Mouse (Mus musculus) liver, adult 2 months (tissue): ENCODE measurements around the gene Olfr1391. TPM values are rescaled to one million over a fixed set of nuclear protein-coding genes. Genes with fewer than 3 reads are reported as not detected.
"Not testable (repeated sequence)": the region's sequence is repeated elsewhere in the genome, so short reads cannot be mapped to it uniquely, and the experiment has no call there.

Source experiments
- DNase-seq: peaks from one replicate; pipeline ENCODE4 v3.0.0-alpha.2; 2011; ENCODE audit warnings: low read depth, low spot score; ENCODE audit errors: extremely low read depth
- H3K27ac ChIP-seq: fragments of 200-500 bp; replicated peaks from 2 replicates; pipeline ENCODE4 v1.5.1; 2012; ENCODE audit warnings: low read depth, mild to moderate bottlenecking, control low read depth, inconsistent platforms, low read length; ENCODE audit not compliant: insufficient read depth
- H3K27me3 ChIP-seq: fragments of 200-500 bp; 2 replicates; pipeline ENCODE4 v1.6.1; 2012; ENCODE audit warnings: mild to moderate bottlenecking, moderate library complexity, low read length, inconsistent platforms; ENCODE audit not compliant: control insufficient read depth, insufficient read depth
- H3K36me3 ChIP-seq: fragments of 200-500 bp; 2 replicates; pipeline ENCODE4 v1.6.1; 2012; ENCODE audit warnings: low read length, inconsistent platforms; ENCODE audit not compliant: control insufficient read depth, insufficient read depth
- H3K4me1 ChIP-seq: fragments of 200-500 bp; 2 replicates; pipeline ENCODE4 v1.6.1; 2011; ENCODE audit warnings: low read length; ENCODE audit not compliant: control insufficient read depth, insufficient read depth
- H3K4me3 ChIP-seq: fragments of 200-500 bp; 2 replicates; pipeline ENCODE4 v1.5.1; 2011; ENCODE audit warnings: low read depth, mild to moderate bottlenecking, control low read depth, low read length, moderate library complexity; ENCODE audit not compliant: insufficient read depth
- H3K79me2 ChIP-seq: fragments of 200-500 bp; 2 replicates; pipeline ENCODE4 v1.6.1; 2012; ENCODE audit warnings: inconsistent platforms, mild to moderate bottlenecking, low read length, moderate library complexity; ENCODE audit not compliant: control insufficient read depth, insufficient read depth
- H3K9ac ChIP-seq: fragments of 200-500 bp; 2 replicates; pipeline ENCODE4 v1.6.1; 2012; ENCODE audit warnings: low read depth, mild to moderate bottlenecking, control low read depth, inconsistent platforms, low read length
- CTCF ChIP-seq: fragments of 200-500 bp; IDR thresholded peaks from 2 replicates; pipeline ENCODE4 v1.5.1; 2011; ENCODE audit warnings: low read depth, low read length, control low read depth
- POLR2A ChIP-seq: fragments of 200-500 bp; IDR thresholded peaks from 2 replicates; pipeline ENCODE4 v1.6.1; 2011; ENCODE audit warnings: low read length, control low read depth; ENCODE audit not compliant: insufficient read depth; ENCODE audit errors: extremely low read depth
- WGBS: fragments of 180-500 bp; shearing (Covaris S2); methylation state at CpG from one replicate; pipeline ENCODE4 v1.1.7; 2018; 5-methylcytosine and 5-hydroxymethylcytosine counted together
- polyA plus RNA-seq: library from polyadenylated mRNA; depleted of rRNA; stranded (reverse); fragments of >200 nt; gene quantifications from 2 replicates; pipeline ENCODE4 v1.2.3, GENCODE M21; 2012; rRNA removed
- total RNA-seq: library from RNA; depleted of rRNA; stranded (reverse); fragments of >200 nt; gene quantifications from 2 replicates; pipeline ENCODE4 v1.2.3, GENCODE M21; 2014; rRNA removed

Gene Olfr1391
- total RNA-seq (not detected in 2 replicates), polyA plus RNA-seq (not detected in 2 replicates)

DNA sequence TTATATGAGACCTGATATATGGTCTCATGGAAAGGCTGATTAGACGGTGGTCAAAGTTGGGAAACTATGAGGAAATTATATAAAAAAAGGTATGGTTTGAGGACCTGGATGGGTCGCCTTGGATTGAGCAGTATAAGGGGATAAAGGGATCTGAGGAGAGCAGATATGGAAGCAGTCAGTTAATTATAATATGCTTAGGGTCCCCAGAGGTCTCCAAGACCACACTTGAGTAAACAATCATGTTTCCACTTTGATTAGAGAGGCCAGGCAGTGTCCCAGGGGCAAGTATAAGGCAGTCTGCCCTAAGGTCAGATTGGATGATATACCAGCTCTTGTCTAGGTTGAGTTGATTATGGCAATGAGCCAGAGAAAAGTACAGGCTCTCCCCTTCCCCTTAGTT lies at the start of gene Olfr1391:
Olfr1391 (plus strand) TSS at position 301 of the 400 bp plus-strand sequence.
- Histone ChIP-seq H3K9ac (no peak within 1 kb of the TSS), H3K27ac (no peak within 1 kb of the TSS), H3K27me3 (no peaks in the 10 kb centered on the region; the same call in 1 of the 2 replicates), H3K36me3 (no peaks in the 10 kb centered on the region), H3K4me3 (no peak within 1 kb of the TSS), H3K4me1 (no peaks in the 10 kb centered on the region), H3K79me2 (no peaks in the 10 kb centered on the region)
- DNase-seq = no peak
- TF ChIP-seq CTCF (no peak), POLR2A (no peak)
- WGBS = 73% methylated on average over 2 of the region's 2 CpGs

DNA sequence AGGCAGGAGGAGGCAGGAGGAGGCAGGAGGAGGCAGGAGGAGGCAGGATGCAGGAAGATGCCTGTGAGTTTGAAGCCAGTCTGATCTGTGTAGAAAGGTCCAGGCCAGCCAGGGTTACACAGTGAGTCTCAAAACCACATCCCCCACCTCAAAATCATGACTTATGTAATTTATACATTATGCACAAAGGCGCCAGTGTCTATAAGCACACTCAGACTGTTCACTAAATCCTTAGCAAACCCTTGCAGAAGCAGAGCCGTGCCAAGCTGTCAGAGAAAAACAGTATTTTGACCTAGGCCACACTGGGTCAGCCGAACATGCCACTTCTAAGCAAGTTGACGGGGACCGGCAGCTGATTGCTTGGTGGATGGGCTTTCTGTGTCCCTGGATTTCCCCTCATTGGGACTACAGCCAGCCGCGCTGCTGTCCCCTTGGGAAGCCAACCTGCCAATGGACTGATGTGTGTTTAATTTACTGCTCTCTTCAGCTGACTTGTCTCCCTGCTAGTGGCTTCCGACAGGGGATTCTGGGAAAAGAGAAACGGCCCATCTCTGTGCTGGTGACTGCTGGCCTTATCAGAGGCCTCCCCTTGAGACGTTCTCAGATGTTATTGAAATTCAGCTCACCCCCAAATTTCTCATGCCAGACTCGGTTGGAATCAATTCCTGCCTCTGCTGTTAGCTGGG lies 48.6 kb upstream of the Olfr1391 start:
- H3K27me3 ChIP-seq = no peaks in the 10 kb centered on the region
- H3K27ac ChIP-seq = no peak overlapping the region
- no peaks in the 10 kb centered on the region for H3K4me1 ChIP-seq
- H3K4me3 ChIP-seq = no peak overlapping the region
- no peaks in the 10 kb centered on the region for H3K36me3 ChIP-seq
- DNase-seq = no peak
- 86% methylated on average over 11 of the region's 11 CpGs for WGBS
- H3K79me2 ChIP-seq = no peaks in the 10 kb centered on the region
- no peak overlapping the region for H3K9ac ChIP-seq
- TF ChIP-seq CTCF = no peak
- TF ChIP-seq POLR2A = no peak

DNA sequence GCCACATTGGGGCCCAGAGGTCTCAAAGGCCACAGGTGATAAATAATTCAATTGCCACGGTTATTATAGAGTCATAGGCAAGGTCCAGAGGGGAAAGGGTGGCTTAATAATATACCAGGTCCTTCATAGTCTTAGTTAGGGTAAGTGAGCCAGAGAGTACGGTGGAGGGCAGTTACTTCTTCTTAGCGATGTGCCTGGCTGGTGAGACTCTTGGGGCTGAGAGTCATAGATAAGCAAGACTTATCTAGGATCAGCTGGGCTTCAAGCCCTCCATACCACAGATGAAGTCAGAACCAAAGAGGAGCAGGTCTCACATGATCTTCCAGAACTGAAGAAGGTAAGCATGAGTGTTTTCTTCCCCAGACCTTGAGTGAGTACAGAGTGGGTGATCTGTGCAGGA lies 44.3 kb upstream of the Olfr1391 start, which contains the start of gene Olfr1393:
Olfr1393 (plus strand) TSS at position 83 of the 400 bp plus-strand sequence.
- H3K27ac ChIP-seq = no peak within 1 kb of the TSS
- H3K79me2 ChIP-seq = no peaks in the 10 kb centered on the region
- H3K36me3 ChIP-seq = no peaks in the 10 kb centered on the region
- no peaks in the 10 kb centered on the region for H3K27me3 ChIP-seq
- DNase-seq = no peak
- WGBS = 79% methylated on average over 3 of the region's 3 CpGs
- H3K9ac ChIP-seq = no peak within 1 kb of the TSS
- H3K4me1 ChIP-seq = no peaks in the 10 kb centered on the region
- H3K4me3 ChIP-seq = no peak within 1 kb of the TSS
- TF ChIP-seq POLR2A (no peak), CTCF (no peak)

DNA sequence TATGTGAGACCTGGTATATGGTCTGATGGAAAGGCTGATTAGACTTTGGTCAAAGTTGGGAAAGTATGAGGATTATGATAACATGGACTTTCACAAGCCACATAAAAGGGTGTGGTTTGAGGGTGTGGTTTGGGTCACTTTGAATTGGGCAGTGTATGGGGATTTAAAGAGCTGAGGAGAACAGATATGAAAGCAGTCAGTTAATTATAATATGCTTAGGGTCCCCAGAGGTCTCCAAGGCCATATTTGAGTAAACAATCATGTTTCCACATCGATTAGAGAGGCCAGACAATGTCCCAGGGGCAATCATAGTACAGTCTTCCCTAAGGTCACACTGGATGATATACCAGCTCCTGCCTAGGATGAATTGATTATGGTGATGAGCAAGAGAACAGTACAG lies 37.6 kb upstream of the Olfr1391 start, which contains the start of gene Olfr1392:
Olfr1392 (plus strand) TSS at position 301 of the 400 bp plus-strand sequence.
- H3K9ac ChIP-seq, H3K27me3 ChIP-seq, H3K4me3 ChIP-seq, H3K79me2 ChIP-seq, DNase-seq, H3K27ac ChIP-seq, H3K4me1 ChIP-seq, H3K36me3 ChIP-seq: not testable (repeated sequence)
- 53% methylated on average over 1 of the region's 1 CpGs for WGBS

DNA sequence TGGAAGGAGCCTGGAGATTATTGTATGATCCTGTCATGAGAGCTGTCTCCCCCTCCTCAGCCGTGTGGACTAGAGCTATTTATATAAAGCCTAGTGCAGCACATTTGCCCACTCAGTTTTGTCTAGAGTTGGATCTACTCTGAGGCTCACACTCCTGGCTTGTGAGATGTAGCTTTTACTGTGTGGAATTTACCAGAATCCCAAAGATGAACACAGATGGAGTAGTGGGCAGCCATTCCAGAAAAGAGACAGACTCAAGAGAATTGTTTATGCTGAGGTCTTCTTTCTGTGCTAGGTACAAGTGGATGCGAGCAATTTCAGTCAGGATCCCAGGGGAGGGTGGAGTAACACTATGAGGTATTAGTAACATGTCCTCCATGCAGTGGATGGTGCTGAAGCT lies 35.3 kb upstream of the Olfr1391 start:
- WGBS = 79% methylated on average over 2 of the region's 2 CpGs
- no peak for DNase-seq
- no peaks in the 10 kb centered on the region for H3K36me3 ChIP-seq
- H3K27me3 ChIP-seq = no peaks in the 10 kb centered on the region
- H3K9ac ChIP-seq = no peak overlapping the region
- H3K27ac ChIP-seq = no peak overlapping the region
- TF ChIP-seq CTCF (no peak), POLR2A (no peak)
- H3K79me2 ChIP-seq = no peaks in the 10 kb centered on the region
- H3K4me1 ChIP-seq = no peaks in the 10 kb centered on the region
- H3K4me3 ChIP-seq = no peak overlapping the region

DNA sequence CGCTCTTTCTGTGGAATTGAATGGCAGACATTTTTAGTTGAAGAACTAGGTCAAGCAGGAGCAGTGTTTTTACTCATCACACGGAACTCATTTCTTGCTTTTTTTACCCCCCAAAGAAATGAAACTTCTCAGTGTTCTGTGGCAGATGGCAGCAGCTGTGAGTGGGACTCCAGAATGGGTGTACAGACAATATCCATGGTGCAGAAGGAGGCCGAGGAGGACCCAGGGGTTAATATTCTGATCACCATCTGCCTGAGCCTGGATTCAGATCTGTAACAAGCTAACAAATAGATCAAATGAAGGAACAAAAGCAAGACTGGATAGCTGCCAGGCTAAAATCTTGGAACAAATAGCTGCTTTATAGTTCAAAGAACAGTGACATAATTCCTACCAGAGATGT lies 29.8 kb upstream of the Olfr1391 start:
- Histone ChIP-seq H3K4me1 (no peaks in the 10 kb centered on the region), H3K27ac (no peak overlapping the region), H3K9ac (no peak overlapping the region), H3K27me3 (no peaks in the 10 kb centered on the region), H3K36me3 (no peaks in the 10 kb centered on the region), H3K4me3 (no peak overlapping the region), H3K79me2 (no peaks in the 10 kb centered on the region)
- TF ChIP-seq CTCF (no peak), POLR2A (no peak)
- 91% methylated on average over 3 of the region's 3 CpGs for WGBS
- DNase-seq = no peak
